8 mouse cellular contexts compared by ENCODE assay signal in genomic region chr5:147319653-147320052, GRCm38 (mm10). TPM values are rescaled to one million over a fixed set of nuclear protein-coding genes. Genes with fewer than 3 reads are reported as not detected.
DNase-seq lines count a peak whose midpoint lies in the region; ATAC-seq and TF ChIP-seq lines count a peak whose summit lies in the region.
"Had no signal": no experiment of that assay in that cellular context is flagged by ENCODE, and none has a peak within 500 bp of the region (broad histone marks: within the 10 kb centered on the region; RNA-seq: fewer than 3 reads in every experiment).

No protein-coding gene starts in this region.

- H3K4me2 ChIP-seq in limb, embryonic 11.5 days (ENCODE audit: low read depth, severe bottlenecking): no peak overlapping the region
- no peak overlapping the region for H3K4me2 ChIP-seq in kidney, postnatal 0 days (ENCODE audit: low read length)
- H3K4me2 ChIP-seq in neural tube, embryonic 15.5 days: no peak overlapping the region
- H3K4me2 ChIP-seq: stomach, embryonic 15.5 days had no signal

- TF ChIP-seq CTCF in kidney, postnatal 0 days (IDR thresholded peaks at IDR 0.05; ENCODE audit: low read depth): peak; percentile 93

- ATAC-seq in limb, embryonic 11.5 days (ENCODE audit: insufficient number of reproducible peaks, low FRiP score, low TSS enrichment, low read depth): no peak
- ATAC-seq in kidney, postnatal 0 days (replicated peaks; ENCODE audit: low FRiP score, low read depth): peak; percentile 51; the same call in 1 of the 2 replicates
- peak; percentile 49; the same call in 1 of the 2 replicates for ATAC-seq in neural tube, embryonic 15.5 days (ENCODE audit: low FRiP score)

- H3K9me3 ChIP-seq in limb, embryonic 11.5 days (ENCODE audit: control insufficient read depth, low read length): no peaks in the 10 kb centered on the region
- no peaks in the 10 kb centered on the region for H3K9me3 ChIP-seq in limb, embryonic 10.5 days (replicated peaks)
- H3K9me3 ChIP-seq in kidney, postnatal 0 days (replicated peaks; ENCODE audit: low read length): no peaks in the 10 kb centered on the region
- H3K9me3 ChIP-seq in neural tube, embryonic 15.5 days (replicated peaks): no peaks in the 10 kb centered on the region
- H3K9me3 ChIP-seq: stomach, embryonic 15.5 days had no signal

- H3K9ac ChIP-seq in limb, embryonic 11.5 days (ENCODE audit: low read length): no peak overlapping the region
- no peak overlapping the region for H3K9ac ChIP-seq in kidney, postnatal 0 days (ENCODE audit: low read depth, low read length)
- H3K9ac ChIP-seq in neural tube, embryonic 15.5 days (replicated peaks): no peak overlapping the region
- H3K9ac ChIP-seq: stomach, embryonic 15.5 days had no signal

- H3K27ac ChIP-seq in limb, embryonic 11.5 days (replicated peaks; ENCODE audit: low read depth, low read length): no peak overlapping the region
- H3K27ac ChIP-seq in limb, embryonic 10.5 days: no peak overlapping the region
- H3K27ac ChIP-seq in kidney, postnatal 0 days: no peak overlapping the region
- no peak overlapping the region for H3K27ac ChIP-seq in neural tube, embryonic 15.5 days (replicated peaks)
- H3K27ac ChIP-seq: stomach, embryonic 15.5 days had no signal

- no peak overlapping the region for H3K4me3 ChIP-seq in limb, embryonic 11.5 days (ENCODE audit: low read depth, low read length)
- H3K4me3 ChIP-seq in limb, embryonic 10.5 days: no peak overlapping the region
- no peak overlapping the region for H3K4me3 ChIP-seq in kidney, postnatal 0 days (replicated peaks; ENCODE audit: low read depth, low read length)
- H3K4me3 ChIP-seq in neural tube, embryonic 15.5 days (replicated peaks): no peak overlapping the region
- H3K4me3 ChIP-seq: stomach, embryonic 15.5 days had no signal

- no peaks in the 10 kb centered on the region for H3K36me3 ChIP-seq in limb, embryonic 11.5 days (ENCODE audit: control insufficient read depth, insufficient read depth, low read length)
- H3K36me3 ChIP-seq in limb, embryonic 10.5 days: no peaks in the 10 kb centered on the region
- H3K36me3 ChIP-seq in kidney, postnatal 0 days (ENCODE audit: insufficient read depth, low read length): no peaks in the 10 kb centered on the region
- H3K36me3 ChIP-seq in neural tube, embryonic 15.5 days: no peaks in the 10 kb centered on the region
- H3K36me3 ChIP-seq: stomach, embryonic 15.5 days had no signal

- peaks cover 46% of the 10 kb centered on the region for H3K27me3 ChIP-seq in limb, embryonic 11.5 days (ENCODE audit: control insufficient read depth, insufficient read depth, low read length)
- H3K27me3 ChIP-seq in limb, embryonic 10.5 days (ENCODE audit: low read depth, poor library complexity, severe bottlenecking): peaks cover 91% of the 10 kb centered on the region
- peaks cover 42% of the 10 kb centered on the region for H3K27me3 ChIP-seq in kidney, postnatal 0 days (ENCODE audit: insufficient read depth, low read length)
- peaks cover 77% of the 10 kb centered on the region for H3K27me3 ChIP-seq in neural tube, embryonic 15.5 days (replicated peaks)

- H3K4me1 ChIP-seq in limb, embryonic 11.5 days (ENCODE audit: control insufficient read depth, insufficient read depth, low read length): no peaks in the 10 kb centered on the region
- peaks cover 13% of the 10 kb centered on the region for H3K4me1 ChIP-seq in limb, embryonic 10.5 days
- H3K4me1 ChIP-seq in kidney, postnatal 0 days (replicated peaks; ENCODE audit: insufficient read depth, low read length): no peaks in the 10 kb centered on the region
- H3K4me1 ChIP-seq in neural tube, embryonic 15.5 days: peaks cover 8% of the 10 kb centered on the region; the same call in 1 of the 2 replicates
- H3K4me1 ChIP-seq: stomach, embryonic 15.5 days had no signal

- DNase-seq in limb, embryonic 11.5 days (ENCODE audit: low spot score): peak; percentile 35
- DNase-seq in limb, embryonic 10.5 days (ENCODE audit: low spot score): no peak
- peak; percentile 82 for DNase-seq in NIH3T3 (ENCODE audit: low read depth)
- peak; percentile 90 for DNase-seq in embryo, embryonic 10 days (ENCODE audit: low spot score)
- peak; percentile 97 for DNase-seq in kidney, postnatal 0 days (ENCODE audit: low spot score)
- no peak for DNase-seq in spleen, adult 18-20 months

RNA-seq across cellular contexts. Expression of gene Urad, which starts 2.6 kb away (rescaled TPM):
- not detected in 2 replicates for polyA plus RNA-seq in limb, embryonic 11.5 days (2014; fragmentation: Nextera tagmentation; extraction: Ambion mirVana)
- polyA plus RNA-seq in limb, embryonic 10.5 days (2016; fragmentation: Nextera tagmentation; extraction: Ambion mirVana): not detected in 2 replicates
- polyA plus RNA-seq in kidney, postnatal 0 days (2015; fragmentation: Nextera tagmentation; extraction: Ambion mirVana): not detected in 2 replicates
- polyA plus RNA-seq in neural tube, embryonic 15.5 days (2015; fragmentation: Nextera tagmentation; extraction: Ambion mirVana): 0.24 TPM in 1 of 2 replicates, not detected in the other

RNA-seq across cellular contexts. Expression of gene Cdx2, which starts 12.6 kb away (rescaled TPM):
- not detected in 2 replicates for polyA plus RNA-seq in limb, embryonic 11.5 days (2014; fragmentation: Nextera tagmentation; extraction: Ambion mirVana)
- polyA plus RNA-seq in limb, embryonic 10.5 days (2016; fragmentation: Nextera tagmentation; extraction: Ambion mirVana): 0.06 and 0.16 TPM in 2 replicates
- polyA plus RNA-seq in kidney, postnatal 0 days (2015; fragmentation: Nextera tagmentation; extraction: Ambion mirVana): not detected in 2 replicates
- 3.1 TPM in 1 of 2 replicates, not detected in the other for polyA plus RNA-seq in neural tube, embryonic 15.5 days (2015; fragmentation: Nextera tagmentation; extraction: Ambion mirVana)

RNA-seq across cellular contexts. Expression of gene Pdx1, which starts 49.9 kb away (rescaled TPM):
- polyA plus RNA-seq in limb, embryonic 11.5 days (2014; fragmentation: Nextera tagmentation; extraction: Ambion mirVana): not detected in 2 replicates
- polyA plus RNA-seq in limb, embryonic 10.5 days (2016; fragmentation: Nextera tagmentation; extraction: Ambion mirVana): not detected in 2 replicates
- not detected in 2 replicates for polyA plus RNA-seq in kidney, postnatal 0 days (2015; fragmentation: Nextera tagmentation; extraction: Ambion mirVana)
- not detected in 2 replicates for polyA plus RNA-seq in neural tube, embryonic 15.5 days (2015; fragmentation: Nextera tagmentation; extraction: Ambion mirVana)

Comparison
In these comparisons a context has a peak if more than half of its experiments do, and no peak if none do; other contexts are left out.
1. DNase-seq: peak in limb, embryonic 11.5 days (single experiment), NIH3T3 (single experiment), embryo, embryonic 10 days (single experiment) and kidney, postnatal 0 days (single experiment); none in limb, embryonic 10.5 days (single experiment) and spleen, adult 18-20 months (0 of 2).